Mouse (Mus musculus) midbrain, postnatal 0 days (tissue): ENCODE data around the gene Egfr. TPM values are rescaled to one million over a fixed set of nuclear protein-coding genes. Genes with fewer than 3 reads are reported as not detected.

ENCODE experiments used
- ATAC-seq: fragments of 200-750 bp; cut with Nextera tagmentation; 2 replicates; pipeline ENCODE4 v1.8.0; 2017; ENCODE audit warnings: moderate number of reproducible peaks, mild to moderate bottlenecking, moderate TSS enrichment, moderate library complexity; ENCODE audit not compliant: low FRiP score
- DNase-seq: peaks from one replicate; pipeline ENCODE4 v3.0.0-alpha.2; 2015; ENCODE audit warnings: low spot score
- H3K27ac ChIP-seq: fragments of 300-500 bp; sonication (generic); 2 replicates; pipeline ENCODE4 v1.5.1; 2014; ENCODE audit warnings: low read depth, mild to moderate bottlenecking, low read length, mixed read lengths
- H3K27me3 ChIP-seq: fragments of 300-500 bp; sonication (generic); 2 replicates; pipeline ENCODE4 v1.6.1; 2014; ENCODE audit warnings: low read length, control low read depth, mixed read lengths; ENCODE audit not compliant: insufficient read depth
- H3K36me3 ChIP-seq: fragments of 300-500 bp; sonication (generic); 2 replicates; pipeline ENCODE4 v1.6.1; 2014; ENCODE audit warnings: low read length, control low read depth, mixed read lengths; ENCODE audit not compliant: insufficient read depth
- H3K4me1 ChIP-seq: fragments of 300-500 bp; sonication (generic); 2 replicates; pipeline ENCODE4 v1.6.1; 2014; ENCODE audit warnings: mild to moderate bottlenecking, control low read depth, antibody characterized with exemption, low read length, mixed read lengths; ENCODE audit not compliant: insufficient read depth
- H3K4me2 ChIP-seq: fragments of 300-500 bp; sonication (generic); 2 replicates; pipeline ENCODE4 v1.6.1; 2014; ENCODE audit warnings: low read depth, mild to moderate bottlenecking, low read length, mixed read lengths; ENCODE audit not compliant: poor library complexity, severe bottlenecking
- H3K4me3 ChIP-seq: fragments of 300-500 bp; sonication (generic); 2 replicates; pipeline ENCODE4 v1.5.1; 2014; ENCODE audit warnings: low read depth, mild to moderate bottlenecking, low read length, moderate library complexity
- H3K9ac ChIP-seq: fragments of 300-500 bp; sonication (generic); replicated peaks from 2 replicates; pipeline ENCODE4 v1.6.1; 2014; ENCODE audit warnings: mild to moderate bottlenecking, low read length, moderate library complexity, mixed read lengths; ENCODE audit not compliant: poor library complexity, severe bottlenecking
- H3K9me3 ChIP-seq: fragments of 300-500 bp; sonication (generic); 2 replicates; pipeline ENCODE4 v1.6.1; 2016; ENCODE audit warnings: low read length, control low read depth
- CTCF ChIP-seq: IDR thresholded peaks from 2 replicates; pipeline ENCODE4 v1.5.1; 2016; ENCODE audit warnings: antibody characterized with exemption, mild to moderate bottlenecking
- WGBS: fragments of 180-500 bp; shearing (Covaris S2); extraction: QIAGEN DNeasy Blood & Tissue Kit; methylation state at CpG from one replicate; pipeline ENCODE4 v1.1.7; 2014; 5-methylcytosine and 5-hydroxymethylcytosine counted together
- polyA plus RNA-seq: library from polyadenylated mRNA; unstranded; fragments of >200 nt; fragmentation: Nextera tagmentation; extraction: Ambion mirVana; gene quantifications from 2 replicates; pipeline ENCODE4 v1.2.1, GENCODE M21; 2015
- total RNA-seq: library from RNA; depleted of rRNA; stranded (reverse); fragments of >200 nt; gene quantifications from 2 replicates; pipeline ENCODE4 v1.2.3, GENCODE M21; 2014; rRNA removed

The Egfr gene
- total and polyA plus RNA-seq, 2 experiments from 2014 or later = 10.7 to 19.3 TPM

- Histone ChIP-seq H3K4me1 (no peaks in the 10 kb centered on the region), H3K27ac (no peak overlapping the region), H3K9ac (no peak overlapping the region), H3K27me3 (no peaks in the 10 kb centered on the region), H3K4me3 (no peak overlapping the region), H3K9me3 (no peaks in the 10 kb centered on the region), H3K36me3 (no peaks in the 10 kb centered on the region), H3K4me2 (no peak overlapping the region)
- WGBS = 97% methylated on average over 6 of the region's 6 CpGs
- ATAC-seq (no peak), DNase-seq (no peak)
- no peak for TF ChIP-seq CTCF
Measured at GRCm38 (mm10) chr11:16957030-16957429, 205.0 kb downstream of the Egfr start.

DNA sequence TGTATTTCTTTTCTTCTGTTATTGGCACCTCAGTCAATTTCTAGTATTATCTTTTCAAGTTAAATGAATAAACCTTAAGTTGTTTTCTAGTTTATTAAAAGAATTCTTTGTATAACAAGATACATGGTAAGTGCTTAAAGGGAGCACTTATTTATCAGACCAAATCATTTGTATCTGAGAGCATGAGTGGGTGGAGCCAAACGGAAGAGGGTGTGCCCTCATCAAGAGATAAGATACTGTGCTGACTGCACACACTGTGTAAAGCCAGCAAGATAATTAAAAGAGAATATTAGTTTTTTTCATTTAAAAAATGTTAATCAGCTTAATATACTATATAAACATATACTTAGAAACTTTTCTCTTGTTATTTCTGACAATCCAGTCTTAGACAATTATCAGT lies 206.5 kb downstream of the Egfr start:
- Histone ChIP-seq H3K9ac (no peak overlapping the region), H3K4me3 (no peak overlapping the region), H3K4me1 (no peaks in the 10 kb centered on the region), H3K36me3 (no peaks in the 10 kb centered on the region), H3K27ac (no peak overlapping the region), H3K27me3 (no peaks in the 10 kb centered on the region), H3K4me2 (no peak overlapping the region), H3K9me3 (no peaks in the 10 kb centered on the region)
- DNase-seq = no peak
- WGBS = 98% methylated on average over 1 of the region's 1 CpGs
- no peak for ATAC-seq
- TF ChIP-seq CTCF = no peak

Other genes with a start within 250 kb of the Egfr start
- gene Sec61g, start 243.7 kb upstream of the Egfr start, total RNA-seq = 15.2 and 21.1 TPM in 2 replicates
- 32.5 TPM in 2 replicates for gene Sec61g, start 243.7 kb upstream of the Egfr start, polyA plus RNA-seq
- gene Fbxo48, start 199.2 kb downstream of the Egfr start, total RNA-seq = 0.33 and 0.99 TPM in 2 replicates
- gene Fbxo48, start 199.2 kb downstream of the Egfr start, polyA plus RNA-seq = 0.12 and 0.19 TPM in 2 replicates